8 mouse cellular contexts compared by ENCODE assay signal in the genomic region with DNA sequence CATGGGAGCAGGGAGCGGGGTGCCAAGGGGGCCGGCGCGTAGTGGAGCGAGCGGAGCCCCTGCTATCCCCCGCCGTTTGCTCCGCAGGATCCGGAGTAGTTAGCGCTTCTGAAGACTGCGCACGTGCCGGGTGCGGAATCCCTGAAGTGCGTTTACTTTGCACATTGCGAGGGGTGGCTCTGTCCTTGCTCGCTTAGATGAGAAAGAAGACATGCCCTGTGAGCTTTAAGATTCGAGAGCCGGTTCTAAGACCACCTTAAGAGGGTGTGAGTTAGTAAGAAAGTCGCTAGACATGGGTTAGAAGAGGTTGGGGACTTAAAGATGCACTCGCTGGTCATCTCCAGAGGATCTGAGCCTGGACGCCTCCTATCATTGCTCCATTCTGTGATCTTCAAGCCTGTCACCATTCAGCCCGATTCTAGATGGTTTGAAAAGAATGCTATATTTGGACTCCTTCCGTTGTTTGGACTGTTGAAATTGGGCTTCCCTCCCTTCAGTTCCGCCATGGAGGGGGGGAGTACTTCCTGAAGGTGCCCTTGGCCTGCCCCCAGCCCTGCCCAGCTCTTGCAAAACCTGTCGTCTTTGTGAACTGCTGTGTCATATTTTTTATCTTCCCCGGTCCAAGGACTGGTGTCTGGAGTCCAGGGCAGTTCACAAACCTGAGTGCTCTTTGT. TPM values are rescaled to one million over a fixed set of nuclear protein-coding genes. Genes with fewer than 3 reads are reported as not detected.
DNase-seq lines count a peak whose midpoint lies in the region; ATAC-seq and TF ChIP-seq lines count a peak whose summit lies in the region.

No protein-coding gene starts in this region.

- intact Hi-C loops in left cerebral cortex, postnatal 36 days (cut with DNase I): no loop called here

- H3K27me3 ChIP-seq in intestine, postnatal 0 days (replicated peaks; ENCODE audit: control insufficient read depth, insufficient read depth, low read length): no peaks in the 10 kb centered on the region
- H3K27me3 ChIP-seq in neural tube, embryonic 13.5 days: no peaks in the 10 kb centered on the region

- H3K9ac ChIP-seq in intestine, postnatal 0 days (ENCODE audit: low read depth, low read length): peak overlapping the region; percentile 96
- H3K9ac ChIP-seq in neural tube, embryonic 13.5 days: peak overlapping the region; percentile 98

- H3K4me3 ChIP-seq in intestine, postnatal 0 days (ENCODE audit: low read depth, low read length): peak overlapping the region; percentile 97
- peak overlapping the region; percentile 80 for H3K4me3 ChIP-seq in lung, adult 2 months (replicated peaks; ENCODE audit: extremely low read depth, low read depth, low read length)
- peak overlapping the region; percentile 99 for H3K4me3 ChIP-seq in neural tube, embryonic 13.5 days

- 0 out of 2 replicates have a peak, but pooled peaks cover 4% of the 10 kb centered on the region for H3K4me1 ChIP-seq in intestine, postnatal 0 days (replicated peaks; ENCODE audit: control insufficient read depth, insufficient read depth, low read length)
- peaks cover 11% of the 10 kb centered on the region; the same call in 1 of the 2 replicates for H3K4me1 ChIP-seq in lung, adult 2 months (ENCODE audit: control insufficient read depth, insufficient read depth, low read length)
- peaks cover 48% of the 10 kb centered on the region for H3K4me1 ChIP-seq in neural tube, embryonic 13.5 days (replicated peaks)

- DNase-seq in ES-CJ7 (ENCODE audit: low read depth, low spot score): peak; percentile 29
- DNase-seq in adrenal gland, adult 2 months: peak; percentile 91
- DNase-seq in lung, adult 2 months: peak; percentile 64
- DNase-seq in left cerebral cortex, postnatal 36 days (ENCODE audit: low spot score in 2 of 2): no peak
- DNase-seq in right cerebral cortex, postnatal 10 days (ENCODE audit: low spot score in 2 of 2): no peak

- H3K9me3 ChIP-seq in intestine, postnatal 0 days (ENCODE audit: control insufficient read depth): no peaks in the 10 kb centered on the region
- no peaks in the 10 kb centered on the region for H3K9me3 ChIP-seq in neural tube, embryonic 13.5 days

- peaks cover 17% of the 10 kb centered on the region for H3K36me3 ChIP-seq in intestine, postnatal 0 days (ENCODE audit: control insufficient read depth, insufficient read depth)
- H3K36me3 ChIP-seq in neural tube, embryonic 13.5 days: peaks cover 40% of the 10 kb centered on the region

- H3K27ac ChIP-seq in intestine, postnatal 0 days (ENCODE audit: low read depth, low read length): peak overlapping the region; percentile 97
- peak overlapping the region; percentile 91 for H3K27ac ChIP-seq in neural tube, embryonic 13.5 days (replicated peaks)

- peak; percentile 73 for ATAC-seq in granulocyte monocyte progenitor cell, adult 5-6 weeks (replicated peaks; ENCODE audit: poor library complexity, severe bottlenecking)
- ATAC-seq in intestine, postnatal 0 days: peak; percentile 34
- ATAC-seq in neural tube, embryonic 13.5 days (ENCODE audit: low read depth): peak; percentile 46; the same call in 1 of the 2 replicates

- WGBS in intestine, postnatal 0 days: under 1% methylated on average over 28 of the region's 28 CpGs
- WGBS in lung, adult 2 months: 1% methylated on average over 28 of the region's 28 CpGs
- 5% methylated on average over 28 of the region's 28 CpGs for WGBS in neural tube, embryonic 13.5 days

- no peak for TF ChIP-seq CTCF in intestine, postnatal 0 days (IDR thresholded peaks at IDR 0.05; ENCODE audit: low read depth)
- no peak for TF ChIP-seq CTCF in lung, adult 2 months (IDR thresholded peaks at IDR 0.05; ENCODE audit: insufficient read depth, low read length)

- peak overlapping the region; percentile 80 for H3K4me2 ChIP-seq in intestine, postnatal 0 days (replicated peaks; ENCODE audit: low read depth)
- H3K4me2 ChIP-seq in neural tube, embryonic 13.5 days: peak overlapping the region; percentile 97

- TF ChIP-seq POLR2A in lung, adult 2 months (IDR thresholded peaks at IDR 0.05; ENCODE audit: borderline replicate concordance, extremely low read depth, low read depth, low read length): no peak

RNA-seq across cellular contexts. Expression of gene Rab5if, which starts 0.7 kb away (rescaled TPM):
- 100 to 1,000 TPM; 285 to 311 TPM for total RNA-seq in adrenal gland, adult 2 months (2021)
- polyA plus RNA-seq in adrenal gland, adult 2 months (2012; rRNA removed): 324 and 358 TPM in 2 replicates
- 308 and 310 TPM in 2 replicates for total RNA-seq in granulocyte monocyte progenitor cell, adult 5-6 weeks (2014; fragmentation: Nextera tagmentation)
- 250 and 257 TPM in 2 replicates for total RNA-seq in granulocyte monocyte progenitor cell, adult 5-6 weeks (2017)
- 272 and 279 TPM in 2 replicates for polyA plus RNA-seq in intestine, postnatal 0 days (2015; fragmentation: Nextera tagmentation; extraction: Ambion mirVana)
- polyA plus RNA-seq in lung, adult 2 months (2012; rRNA removed): 82.5 and 104 TPM in 2 replicates
- polyA plus RNA-seq in neural tube, embryonic 13.5 days (2015; fragmentation: Nextera tagmentation; extraction: Ambion mirVana): 161 and 167 TPM in 2 replicates
- total RNA-seq in left cerebral cortex, postnatal 36 days (2021): 100 to 1,000 TPM in 1 of 2 experiments, 10 to 100 TPM in 1; 89.8 to 102 TPM

RNA-seq across cellular contexts. Expression of gene 4930518I15Rik, which starts 5.9 kb away (rescaled TPM):
- total RNA-seq in adrenal gland, adult 2 months (2021): 1 to 10 TPM; 2.5 to 3.4 TPM
- polyA plus RNA-seq in adrenal gland, adult 2 months (2012; rRNA removed): 0.68 and 0.98 TPM in 2 replicates
- total RNA-seq in granulocyte monocyte progenitor cell, adult 5-6 weeks (2014; fragmentation: Nextera tagmentation): 0.43 and 1.1 TPM in 2 replicates
- 0.41 and 0.47 TPM in 2 replicates for total RNA-seq in granulocyte monocyte progenitor cell, adult 5-6 weeks (2017)
- polyA plus RNA-seq in intestine, postnatal 0 days (2015; fragmentation: Nextera tagmentation; extraction: Ambion mirVana): 1.3 and 1.8 TPM in 2 replicates
- 0.89 and 1.7 TPM in 2 replicates for polyA plus RNA-seq in lung, adult 2 months (2012; rRNA removed)
- polyA plus RNA-seq in neural tube, embryonic 13.5 days (2015; fragmentation: Nextera tagmentation; extraction: Ambion mirVana): 8.3 and 10.4 TPM in 2 replicates
- total RNA-seq in left cerebral cortex, postnatal 36 days (2021): 1 to 10 TPM; 1.0 to 4.5 TPM

RNA-seq across cellular contexts. Expression of gene Sla2, which starts 23.4 kb away (rescaled TPM):
- total RNA-seq in adrenal gland, adult 2 months (2021): not detected
- 0.09 and 0.15 TPM in 2 replicates for polyA plus RNA-seq in adrenal gland, adult 2 months (2012; rRNA removed)
- total RNA-seq in granulocyte monocyte progenitor cell, adult 5-6 weeks (2014; fragmentation: Nextera tagmentation): not detected in 2 replicates
- 1.1 and 1.2 TPM in 2 replicates for total RNA-seq in granulocyte monocyte progenitor cell, adult 5-6 weeks (2017)
- polyA plus RNA-seq in intestine, postnatal 0 days (2015; fragmentation: Nextera tagmentation; extraction: Ambion mirVana): 0.29 and 0.40 TPM in 2 replicates
- polyA plus RNA-seq in lung, adult 2 months (2012; rRNA removed): 0.86 and 0.95 TPM in 2 replicates
- 0.18 TPM in 1 of 2 replicates, not detected in the other for polyA plus RNA-seq in neural tube, embryonic 13.5 days (2015; fragmentation: Nextera tagmentation; extraction: Ambion mirVana)
- total RNA-seq in left cerebral cortex, postnatal 36 days (2021): under 1 TPM; 0.45 to 0.57 TPM

RNA-seq across cellular contexts. Expression of gene Tgif2, which starts 23.8 kb away (rescaled TPM):
- total RNA-seq in adrenal gland, adult 2 months (2021): 1 to 10 TPM; 1.8 to 4.3 TPM
- polyA plus RNA-seq in adrenal gland, adult 2 months (2012; rRNA removed): 5.5 and 8.5 TPM in 2 replicates
- 5.3 and 13.0 TPM in 2 replicates for total RNA-seq in granulocyte monocyte progenitor cell, adult 5-6 weeks (2014; fragmentation: Nextera tagmentation)
- 11.8 and 13.4 TPM in 2 replicates for total RNA-seq in granulocyte monocyte progenitor cell, adult 5-6 weeks (2017)
- polyA plus RNA-seq in intestine, postnatal 0 days (2015; fragmentation: Nextera tagmentation; extraction: Ambion mirVana): 6.4 and 7.0 TPM in 2 replicates
- 8.4 and 11.8 TPM in 2 replicates for polyA plus RNA-seq in lung, adult 2 months (2012; rRNA removed)
- 24.1 and 31.1 TPM in 2 replicates for polyA plus RNA-seq in neural tube, embryonic 13.5 days (2015; fragmentation: Nextera tagmentation; extraction: Ambion mirVana)
- total RNA-seq in left cerebral cortex, postnatal 36 days (2021): under 1 TPM; 0.61 to 0.76 TPM

Comparison
In these comparisons a context has a peak if more than half of its experiments do, and no peak if none do; other contexts are left out.
1. DNase-seq: peak in ES-CJ7 (single experiment), adrenal gland, adult 2 months (single experiment) and lung, adult 2 months (single experiment); none in left cerebral cortex, postnatal 36 days (0 of 2) and right cerebral cortex, postnatal 10 days (0 of 2).
2. Peak in every context shown above with its lines, with median percentiles within 50 percentile points of each other: ATAC-seq and H3K4me3 ChIP-seq.